Mouse (Mus musculus): ENCODE data around the gene Bms1.

DNA sequence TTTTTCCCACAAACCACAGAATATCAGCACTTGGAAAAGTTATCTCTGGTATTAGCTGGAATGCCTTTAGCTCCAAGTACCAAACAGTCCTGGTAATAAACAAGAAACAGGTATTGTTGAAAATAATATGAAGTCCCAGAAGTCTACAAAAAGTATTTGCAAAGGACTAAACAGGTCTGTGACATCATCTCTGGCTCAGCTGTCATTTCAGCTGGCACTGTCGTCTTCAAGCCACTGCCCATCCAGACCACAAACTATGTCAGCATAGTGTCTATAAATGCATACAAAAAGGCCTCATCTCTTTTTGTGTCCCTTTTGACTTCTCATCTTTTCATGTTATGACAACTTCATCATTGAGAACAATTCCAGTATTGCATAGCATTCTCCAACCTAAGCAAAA lies 7.4 kb upstream of the Bms1 start:
- TF ChIP-seq CTCF (IDR thresholded peaks at IDR 0.05; ENCODE audit: insufficient read depth, low read length) = no peak
- TF ChIP-seq POLR2A (IDR thresholded peaks at IDR 0.05; ENCODE audit: borderline replicate concordance, extremely low read depth, low read depth, low read length) = no peak

Data from lung, adult 2 months (tissue).